Comparison of ENCODE assay signal across 9 mouse cellular contexts in genomic region chr9:88520849-88521483, GRCm38 (mm10). TPM values are rescaled to one million over a fixed set of nuclear protein-coding genes. Genes with fewer than 3 reads are reported as not detected.
DNase-seq lines count a peak whose midpoint lies in the region; ATAC-seq and TF ChIP-seq lines count a peak whose summit lies in the region.
"Had no signal": no experiment of that assay in that cellular context is flagged by ENCODE, and none has a peak within 500 bp of the region (broad histone marks: within the 10 kb centered on the region; RNA-seq: fewer than 3 reads in every experiment).

No protein-coding gene starts in this region.

- DNase-seq in lung, postnatal 0 days (ENCODE audit: low spot score): no peak
- DNase-seq in lung, postnatal 10 days: no peak
- DNase-seq in kidney, adult 2 months: no peak
- no peak for DNase-seq in urinary bladder, adult 2 months (ENCODE audit: low spot score)
- DNase-seq: kidney, postnatal 4 days had no signal

- WGBS in lung, postnatal 0 days: 22% methylated on average over 4 of the region's 4 CpGs
- WGBS in limb, embryonic 13.5 days: 22% methylated on average over 4 of the region's 4 CpGs
- 28% methylated on average over 4 of the region's 4 CpGs for WGBS in stomach, embryonic 15.5 days
- WGBS in kidney, adult 2 months: 55% methylated on average over 4 of the region's 4 CpGs

- no peak for ATAC-seq in lung, postnatal 0 days
- no peak for ATAC-seq in limb, embryonic 13.5 days (ENCODE audit: low FRiP score, low read depth)
- no peak for ATAC-seq in stomach, embryonic 15.5 days (ENCODE audit: insufficient read depth, low FRiP score, low read depth)
- no peak for ATAC-seq in cerebellum, adult (ENCODE audit: insufficient number of reproducible peaks, low FRiP score, low TSS enrichment)

- H3K4me3 ChIP-seq in lung, postnatal 0 days (ENCODE audit: low read depth, low read length): no peak overlapping the region
- peak overlapping the region; percentile 100 for H3K4me3 ChIP-seq in embryonic fibroblast, embryonic 13.5 days (ENCODE audit: insufficient read depth, low read length)
- peak overlapping the region; percentile 60 for H3K4me3 ChIP-seq in limb, embryonic 13.5 days
- peak overlapping the region; percentile 69 for H3K4me3 ChIP-seq in stomach, embryonic 15.5 days (replicated peaks)
- no peak overlapping the region for H3K4me3 ChIP-seq in kidney, adult 2 months (ENCODE audit: insufficient read depth, low read depth, low read length)

- H3K9ac ChIP-seq in lung, postnatal 0 days (replicated peaks; ENCODE audit: low read depth): no peak overlapping the region
- peak overlapping the region; percentile 90 for H3K9ac ChIP-seq in limb, embryonic 13.5 days
- no peak overlapping the region for H3K9ac ChIP-seq in stomach, embryonic 15.5 days

- no peak overlapping the region for H3K27ac ChIP-seq in lung, postnatal 0 days (ENCODE audit: low read length)
- H3K27ac ChIP-seq in embryonic fibroblast, embryonic 13.5 days (ENCODE audit: insufficient read depth, low read length): 0 out of 2 replicates have a peak overlapping the region, but pooled peaks have one; percentile 19
- H3K27ac ChIP-seq in limb, embryonic 13.5 days: peak overlapping the region; percentile 39; the same call in 1 of the 2 replicates
- no peak overlapping the region for H3K27ac ChIP-seq in stomach, embryonic 15.5 days
- H3K27ac ChIP-seq in kidney, adult 2 months (ENCODE audit: insufficient read depth, low read depth, low read length): no peak overlapping the region

- no peak for TF ChIP-seq CTCF in lung, postnatal 0 days (IDR thresholded peaks at IDR 0.05)
- TF ChIP-seq CTCF in embryonic fibroblast, embryonic 13.5 days (IDR thresholded peaks at IDR 0.05; ENCODE audit: borderline replicate concordance, insufficient read depth, low read length): no peak
- no peak for TF ChIP-seq CTCF in kidney, adult 2 months (conservative IDR thresholded peaks at IDR 0.05; ENCODE audit: insufficient read depth, insufficient read length, low read depth, low read length)

- no peaks in the 10 kb centered on the region for H3K27me3 ChIP-seq in lung, postnatal 0 days (replicated peaks; ENCODE audit: insufficient read depth, low read length)
- no peaks in the 10 kb centered on the region for H3K27me3 ChIP-seq in limb, embryonic 13.5 days
- H3K27me3 ChIP-seq in stomach, embryonic 15.5 days (replicated peaks): no peaks in the 10 kb centered on the region
- H3K27me3 ChIP-seq in kidney, adult 2 months (replicated peaks; ENCODE audit: control insufficient read depth, insufficient read depth, low read length): no peaks in the 10 kb centered on the region

- H3K9me3 ChIP-seq in lung, postnatal 0 days (ENCODE audit: low read length): no peaks in the 10 kb centered on the region
- no peaks in the 10 kb centered on the region for H3K9me3 ChIP-seq in limb, embryonic 13.5 days
- no peaks in the 10 kb centered on the region for H3K9me3 ChIP-seq in stomach, embryonic 15.5 days

- peak overlapping the region; percentile 77; the same call in 1 of the 2 replicates for H3K4me2 ChIP-seq in lung, postnatal 0 days (replicated peaks; ENCODE audit: low read depth, low read length)
- peak overlapping the region; percentile 72 for H3K4me2 ChIP-seq in limb, embryonic 13.5 days (replicated peaks)
- peak overlapping the region; percentile 62 for H3K4me2 ChIP-seq in stomach, embryonic 15.5 days

- no peak for TF ChIP-seq POLR2A in embryonic fibroblast, embryonic 13.5 days (IDR thresholded peaks at IDR 0.05; ENCODE audit: low read depth, low read length)
- no peak for TF ChIP-seq POLR2A in kidney, adult 2 months (IDR thresholded peaks at IDR 0.05; ENCODE audit: low read depth, low read length)

- no peak for TF ChIP-seq EP300 in lung, postnatal 0 days (IDR thresholded peaks at IDR 0.05)

- no peaks in the 10 kb centered on the region for H3K36me3 ChIP-seq in lung, postnatal 0 days (ENCODE audit: insufficient read depth, low read length)
- H3K36me3 ChIP-seq in limb, embryonic 13.5 days: peaks cover 14% of the 10 kb centered on the region
- 0 out of 2 replicates have a peak, but pooled peaks cover 5% of the 10 kb centered on the region for H3K36me3 ChIP-seq in stomach, embryonic 15.5 days
- H3K36me3 ChIP-seq in kidney, adult 2 months (ENCODE audit: control insufficient read depth, insufficient read depth, low read length): peaks cover 2% of the 10 kb centered on the region; the same call in 1 of the 2 replicates

- H3K4me1 ChIP-seq in lung, postnatal 0 days (ENCODE audit: insufficient read depth, low read depth, low read length): 0 out of 2 replicates have a peak, but pooled peaks cover 4% of the 10 kb centered on the region
- H3K4me1 ChIP-seq in embryonic fibroblast, embryonic 13.5 days (ENCODE audit: control insufficient read depth, insufficient read depth, low read length): no peaks in the 10 kb centered on the region
- peaks cover 16% of the 10 kb centered on the region for H3K4me1 ChIP-seq in limb, embryonic 13.5 days
- peaks cover 3% of the 10 kb centered on the region; the same call in 1 of the 2 replicates for H3K4me1 ChIP-seq in stomach, embryonic 15.5 days
- H3K4me1 ChIP-seq in kidney, adult 2 months (ENCODE audit: control insufficient read depth, insufficient read depth, low read length): 0 out of 2 replicates have a peak, but pooled peaks cover 4% of the 10 kb centered on the region

RNA-seq across cellular contexts. Expression of gene Zfp949, which starts 26.9 kb away (rescaled TPM):
- polyA plus RNA-seq in lung, postnatal 0 days (2015; fragmentation: Nextera tagmentation; extraction: Ambion mirVana): 10.5 and 11.5 TPM in 2 replicates
- polyA plus RNA-seq in embryonic fibroblast, embryonic 13.5 days (2011; ENCODE audit: insufficient read length, low read depth, missing spikeins): 5.3 and 8.8 TPM in 2 replicates
- 14.7 and 15.5 TPM in 2 replicates for polyA plus RNA-seq in limb, embryonic 13.5 days (2015; fragmentation: Nextera tagmentation; extraction: Ambion mirVana)
- 10.1 and 10.5 TPM in 2 replicates for polyA plus RNA-seq in stomach, embryonic 15.5 days (2015; fragmentation: Nextera tagmentation; extraction: Ambion mirVana)
- 3.4 and 4.4 TPM in 2 replicates for polyA plus RNA-seq in kidney, adult 2 months (2012; rRNA removed)
- polyA plus RNA-seq in urinary bladder, adult 2 months (2012; rRNA removed): 9.7 and 10.3 TPM in 2 replicates

RNA-seq across cellular contexts. Expression of gene Syncrip, which starts 38.6 kb away (rescaled TPM):
- 36.0 and 38.8 TPM in 2 replicates for polyA plus RNA-seq in lung, postnatal 0 days (2015; fragmentation: Nextera tagmentation; extraction: Ambion mirVana)
- 240 and 252 TPM in 2 replicates for polyA plus RNA-seq in embryonic fibroblast, embryonic 13.5 days (2011; ENCODE audit: insufficient read length, low read depth, missing spikeins)
- 114 TPM in 2 replicates for polyA plus RNA-seq in limb, embryonic 13.5 days (2015; fragmentation: Nextera tagmentation; extraction: Ambion mirVana)
- 88.7 and 93.1 TPM in 2 replicates for polyA plus RNA-seq in stomach, embryonic 15.5 days (2015; fragmentation: Nextera tagmentation; extraction: Ambion mirVana)
- polyA plus RNA-seq in kidney, adult 2 months (2012; rRNA removed): 3.1 and 7.2 TPM in 2 replicates
- polyA plus RNA-seq in urinary bladder, adult 2 months (2012; rRNA removed): 15.9 and 35.9 TPM in 2 replicates

RNA-seq across cellular contexts. Expression of gene Trim43a, which starts 59.7 kb away (rescaled TPM):
- 0.08 TPM in 1 of 2 replicates, not detected in the other for polyA plus RNA-seq in lung, postnatal 0 days (2015; fragmentation: Nextera tagmentation; extraction: Ambion mirVana)
- polyA plus RNA-seq in embryonic fibroblast, embryonic 13.5 days (2011; ENCODE audit: insufficient read length, low read depth, missing spikeins): not detected in 2 replicates
- polyA plus RNA-seq in limb, embryonic 13.5 days (2015; fragmentation: Nextera tagmentation; extraction: Ambion mirVana): 0.19 and 0.20 TPM in 2 replicates
- polyA plus RNA-seq in stomach, embryonic 15.5 days (2015; fragmentation: Nextera tagmentation; extraction: Ambion mirVana): 0.09 and 0.24 TPM in 2 replicates
- polyA plus RNA-seq in kidney, adult 2 months (2012; rRNA removed): not detected in 2 replicates
- 0.03 TPM in 1 of 2 replicates, not detected in the other for polyA plus RNA-seq in urinary bladder, adult 2 months (2012; rRNA removed)

Comparison
In these comparisons a context has a peak if more than half of its experiments do, and no peak if none do; other contexts are left out.
1. H3K27ac ChIP-seq: peak in embryonic fibroblast, embryonic 13.5 days (single experiment) and limb, embryonic 13.5 days (single experiment); none in lung, postnatal 0 days (single experiment), stomach, embryonic 15.5 days (single experiment) and kidney, adult 2 months (single experiment).
2. H3K4me3 ChIP-seq: peak in embryonic fibroblast, embryonic 13.5 days (single experiment), limb, embryonic 13.5 days (single experiment) and stomach, embryonic 15.5 days (single experiment); none in lung, postnatal 0 days (single experiment) and kidney, adult 2 months (single experiment).
3. Peak in every context shown above with its lines, with median percentiles within 50 percentile points of each other: H3K4me2 ChIP-seq.